Mouse (Mus musculus) natural killer cell, adult 2 months (primary cell): Measurements from ENCODE around the gene Gtpbp1.
"Not testable (repeated sequence)": the region's sequence is repeated elsewhere in the genome, so short reads cannot be mapped to it uniquely, and the experiment has no call there.

Experiments
- DNase-seq, 2 experiments: peaks; one replicate each; pipeline ENCODE4 v3.0.0; 2022; ENCODE audit warnings: low spot score in 2 of 2

Gtpbp1 gene

GRCm38 (mm10) chr15:79690426-79691022, at the start of gene Gtpbp1:
Gene Gtpbp1, plus strand, starts transcription at chr15:79690845.
- peak; percentile 94 to 96 for DNase-seq

DNA sequence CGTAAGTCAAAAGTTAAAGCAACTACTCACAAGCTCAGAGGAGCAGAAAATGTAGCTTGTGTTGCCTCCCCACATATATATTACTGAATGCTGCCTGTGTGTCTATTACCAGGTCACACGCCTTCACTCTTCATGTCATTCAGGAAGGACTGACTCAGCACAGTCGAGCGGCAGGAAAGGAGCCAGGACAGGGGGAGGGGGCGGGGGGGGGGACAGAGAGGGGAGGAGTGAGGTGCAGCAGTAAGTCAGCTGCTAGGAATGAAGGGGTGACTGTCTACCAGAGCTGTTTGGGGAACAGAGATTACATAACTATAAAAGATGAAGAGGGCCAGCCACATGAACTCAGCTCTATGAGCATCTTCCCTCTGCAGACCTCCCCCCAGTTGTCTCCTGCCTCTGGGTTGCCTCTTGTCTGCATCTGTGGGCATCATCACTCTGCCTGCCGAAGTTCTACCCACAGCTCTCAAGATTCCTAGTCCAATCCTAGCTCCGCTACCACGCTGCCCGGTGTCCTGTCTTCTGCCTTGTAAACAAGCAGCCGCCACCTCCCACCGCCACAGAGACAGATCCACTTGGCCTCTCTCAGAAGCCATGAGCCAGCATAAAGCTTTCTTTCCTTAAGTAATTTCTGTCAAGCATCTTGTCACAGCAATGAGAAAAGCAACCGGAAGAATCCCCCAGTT, 49.4 kb upstream of the Gtpbp1 start:
- no peak for DNase-seq

DNA sequence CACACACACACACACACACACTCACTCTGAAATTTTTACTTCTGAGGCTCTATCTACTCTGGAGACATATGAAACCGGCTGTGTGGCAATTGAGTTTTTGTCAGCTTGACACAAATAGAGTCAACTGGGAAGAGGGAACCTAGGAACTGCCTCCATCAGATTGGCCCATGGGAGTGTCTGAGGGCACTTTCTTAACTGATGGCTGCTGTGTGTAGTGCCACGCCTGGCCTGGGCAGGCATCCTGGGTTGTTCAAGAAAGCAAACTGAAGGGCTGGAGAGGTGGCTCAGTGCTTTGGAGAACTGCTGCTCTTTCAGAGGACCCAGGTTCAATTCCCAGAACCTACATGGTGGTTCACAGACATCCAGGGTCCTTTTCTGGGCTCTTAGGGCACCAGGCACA, 45.2 kb upstream of the Gtpbp1 start:
- DNase-seq, result no peak

- DNase-seq, result no peak
These were observed 42.5 kb upstream of the Gtpbp1 start for GRCm38 (mm10) chr15:79648130-79648529.

- peak; percentile 39 to 70 for DNase-seq
These were observed 40.1 kb upstream of the Gtpbp1 start for GRCm38 (mm10) chr15:79650569-79650968.

DNA sequence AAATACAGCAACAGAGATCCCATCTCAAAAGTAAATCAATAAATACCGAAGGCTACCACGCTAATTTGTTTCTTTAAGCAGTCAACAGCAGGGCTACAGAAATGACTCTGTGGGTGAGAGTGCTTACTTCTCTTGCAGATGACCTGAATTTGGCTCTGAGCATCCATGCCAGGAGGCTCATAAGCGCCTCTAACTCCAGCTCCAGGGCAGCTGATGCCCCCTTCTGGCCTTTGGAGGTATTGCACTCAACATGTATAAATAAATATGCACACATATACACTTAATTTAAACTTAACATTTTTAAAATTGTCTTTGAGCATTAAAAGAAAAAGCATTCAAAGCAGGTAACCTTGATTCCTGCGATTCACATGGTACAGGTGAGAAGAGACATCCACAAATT, 39.2 kb upstream of the Gtpbp1 start:
- peak in 1 of 2 experiments; percentile 34 for DNase-seq

DNA sequence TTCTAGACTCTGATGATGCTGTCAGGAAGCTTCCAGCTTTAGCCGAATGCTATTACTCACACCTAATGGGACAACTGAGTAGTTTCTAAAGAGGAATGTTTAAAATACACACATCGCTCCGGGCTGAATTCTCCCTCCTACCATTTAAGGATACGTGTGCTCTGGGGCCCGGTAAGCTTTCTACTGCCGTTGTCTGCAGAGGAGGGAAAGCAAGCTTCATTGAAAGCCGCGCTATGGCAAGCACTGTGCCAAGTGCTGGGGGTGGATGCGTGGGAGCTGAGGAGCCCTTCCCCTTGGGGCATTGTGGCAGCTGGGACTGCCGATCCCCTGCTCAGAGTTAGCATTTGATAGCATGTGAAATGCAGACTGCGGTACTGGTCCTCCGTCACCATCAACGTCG, 34.2 kb upstream of the Gtpbp1 start:
- no peak for DNase-seq

DNA sequence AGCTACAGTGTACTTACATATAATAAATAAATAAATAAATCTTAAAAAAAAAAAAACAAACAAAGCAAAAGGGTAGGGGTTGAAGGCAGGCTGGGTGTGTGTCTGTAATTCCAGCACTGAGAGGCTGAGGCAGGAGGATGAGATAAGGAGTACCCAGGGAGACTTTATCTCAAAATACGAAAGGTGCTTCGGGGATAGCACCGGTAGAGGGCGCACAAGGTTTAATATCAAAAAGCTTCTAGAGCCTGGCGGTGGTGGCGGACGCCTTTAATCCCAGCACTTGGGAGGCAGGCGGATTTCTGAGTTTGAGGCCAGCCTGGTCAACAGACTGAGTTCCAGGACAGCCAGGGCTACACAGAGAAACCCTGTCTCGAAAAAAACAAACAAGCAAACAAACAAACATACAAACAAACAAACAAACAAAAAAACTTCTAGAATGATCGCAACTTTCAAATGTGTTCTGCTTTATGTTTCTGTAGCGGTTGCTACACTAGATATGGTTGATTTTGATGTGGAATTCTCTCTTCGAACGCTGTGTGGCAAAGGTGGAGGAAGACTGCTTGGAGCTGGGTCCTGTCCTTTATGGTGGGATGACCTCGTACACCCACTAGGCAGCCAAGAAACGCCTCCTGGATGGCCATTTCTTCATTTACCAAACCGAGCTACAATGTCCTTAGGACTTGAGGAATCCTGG, 32.7 kb upstream of the Gtpbp1 start:
- DNase-seq, result peak; percentile 81 to 86

- DNase-seq, result peak; percentile 92
These were observed 31.9 kb upstream of the Gtpbp1 start, which contains the start of the genes Fam227a and Cby1 for GRCm38 (mm10) chr15:79658531-79659375. Gene Fam227a, minus strand, starts transcription at chr15:79658956. Gene Cby1, plus strand, starts transcription at chr15:79659199.

DNA sequence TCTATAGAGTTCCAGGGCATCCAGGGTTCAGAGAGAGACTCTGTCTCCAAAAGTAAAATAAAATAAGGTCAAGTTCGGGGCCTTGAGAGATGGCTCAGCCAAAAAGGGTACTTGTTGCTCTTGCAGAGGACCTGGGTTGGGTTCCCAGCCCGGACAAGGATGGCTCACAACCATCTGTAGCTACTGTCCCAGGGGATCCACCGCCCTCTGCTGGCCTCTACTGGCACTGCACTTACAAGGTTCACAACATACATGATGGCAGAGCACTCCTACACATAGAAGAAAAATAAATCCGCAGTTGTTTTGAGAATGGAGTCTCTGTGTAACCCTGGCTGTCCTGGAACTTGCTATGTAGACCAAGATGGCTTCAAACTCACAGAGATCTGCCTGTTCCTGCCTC, 28.8 kb upstream of the Gtpbp1 start:
- DNase-seq, result peak; percentile 45 to 66

- no peak for DNase-seq
These were observed 26.0 kb upstream of the Gtpbp1 start for GRCm38 (mm10) chr15:79664666-79665065.

GRCm38 (mm10) chr15:79669195-79669594, 21.4 kb upstream of the Gtpbp1 start:
- no peak for DNase-seq

- peak; percentile 85 to 89 for DNase-seq
These were observed 20.2 kb upstream of the Gtpbp1 start, which contains the start of gene Tomm22 for GRCm38 (mm10) chr15:79670249-79670971. Gene Tomm22, plus strand, starts transcription at chr15:79670861.

DNA sequence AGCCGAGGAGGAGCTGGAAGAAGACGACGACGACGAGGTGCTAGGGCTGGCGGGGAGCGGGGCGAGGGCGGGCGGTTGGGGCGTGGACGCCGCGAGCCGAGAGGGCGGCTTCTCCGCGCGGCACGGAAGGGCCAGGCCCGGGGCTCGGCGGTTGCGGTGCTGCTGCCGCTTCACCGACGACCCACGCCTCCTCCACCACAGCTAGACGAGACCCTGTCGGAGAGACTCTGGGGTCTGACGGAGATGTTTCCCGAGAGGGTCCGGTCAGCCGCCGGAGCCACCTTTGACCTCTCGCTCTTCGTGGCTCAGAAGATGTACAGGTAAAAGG, 19.7 kb upstream of the Gtpbp1 start:
- no peak for DNase-seq

DNA sequence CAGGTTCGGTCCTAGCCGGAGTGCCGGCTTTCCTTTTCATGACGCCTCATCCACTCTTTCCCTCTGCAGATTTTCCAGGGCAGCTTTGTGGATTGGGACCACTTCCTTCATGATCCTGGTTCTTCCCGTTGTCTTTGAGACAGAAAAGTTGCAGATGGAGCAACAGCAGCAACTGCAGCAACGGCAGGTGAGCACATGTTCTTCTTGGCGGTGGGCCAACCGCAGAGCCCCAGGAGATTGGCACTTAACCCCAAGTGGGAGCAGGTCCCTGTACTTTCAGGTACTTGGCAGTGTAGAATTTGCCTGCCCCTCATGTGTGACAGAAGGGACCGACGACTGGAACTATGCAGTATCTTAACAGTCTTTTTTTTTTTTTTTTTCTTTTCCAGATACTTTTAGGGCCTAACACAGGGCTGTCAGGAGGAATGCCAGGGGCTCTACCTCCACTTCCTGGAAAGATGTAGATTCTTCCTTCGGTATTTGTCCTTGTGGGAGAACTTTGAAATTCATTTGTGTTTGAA, 18.8 kb upstream of the Gtpbp1 start:
- not testable (repeated sequence) for DNase-seq

- DNase-seq, result no peak
These were observed 12.7 kb upstream of the Gtpbp1 start for GRCm38 (mm10) chr15:79677936-79678335.

GRCm38 (mm10) chr15:79681973-79682372, 8.7 kb upstream of the Gtpbp1 start:
- no peak for DNase-seq

DNA sequence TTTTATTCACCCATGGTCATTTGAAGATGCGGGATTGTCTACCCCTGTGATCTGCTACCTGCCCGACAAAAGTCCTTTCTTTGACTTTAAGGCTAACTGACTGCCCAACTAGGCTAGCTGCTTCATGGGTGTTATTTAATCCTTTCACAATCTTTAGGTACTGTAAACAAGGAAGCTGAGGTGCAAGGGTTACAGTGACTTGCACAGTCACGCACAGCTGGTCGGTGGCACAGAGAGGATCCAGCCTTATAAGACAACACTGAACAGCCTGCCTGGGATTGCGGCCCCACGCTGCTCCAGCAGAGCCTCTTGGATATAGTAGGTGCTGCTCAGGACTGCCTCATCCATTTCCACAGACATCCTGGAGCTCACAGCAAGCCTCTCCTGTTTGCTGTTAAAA, 7.5 kb upstream of the Gtpbp1 start:
- no peak for DNase-seq

DNA sequence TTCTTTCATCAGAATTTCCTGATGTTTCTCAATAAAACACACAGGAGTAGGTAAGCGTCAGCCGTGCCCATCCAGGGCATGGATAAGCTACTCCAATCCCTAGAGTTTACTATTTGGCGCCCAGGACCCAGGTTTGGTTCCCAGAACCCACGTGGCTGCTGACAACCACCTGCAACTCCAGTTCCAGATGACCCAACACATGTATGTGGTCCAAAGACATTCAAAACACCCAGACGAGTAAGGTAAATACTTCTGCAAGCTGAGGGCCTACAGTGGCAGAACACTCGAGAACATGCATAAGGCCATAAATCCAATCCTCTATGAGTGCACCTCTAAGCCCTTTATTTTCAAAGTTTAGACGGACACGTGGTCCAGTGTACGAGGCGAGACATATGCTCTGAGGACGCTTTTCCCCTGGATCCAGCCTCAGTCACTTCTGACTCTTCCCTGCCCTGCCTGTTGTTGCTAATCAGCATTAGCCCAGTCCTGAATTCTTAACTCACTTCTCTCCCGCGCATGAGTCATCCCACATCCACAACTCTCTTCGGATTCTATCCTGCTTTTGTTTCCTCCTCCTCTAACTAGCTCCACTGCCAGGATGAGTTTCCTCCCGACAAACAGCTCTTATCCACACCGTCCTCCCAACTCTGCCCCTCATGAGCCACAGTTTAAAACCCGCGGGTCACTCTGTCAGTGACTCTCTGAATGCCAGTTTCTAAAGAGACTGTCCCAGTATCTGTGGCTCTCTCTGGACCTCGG, 6.8 kb upstream of the Gtpbp1 start:
- no peak for DNase-seq

DNA sequence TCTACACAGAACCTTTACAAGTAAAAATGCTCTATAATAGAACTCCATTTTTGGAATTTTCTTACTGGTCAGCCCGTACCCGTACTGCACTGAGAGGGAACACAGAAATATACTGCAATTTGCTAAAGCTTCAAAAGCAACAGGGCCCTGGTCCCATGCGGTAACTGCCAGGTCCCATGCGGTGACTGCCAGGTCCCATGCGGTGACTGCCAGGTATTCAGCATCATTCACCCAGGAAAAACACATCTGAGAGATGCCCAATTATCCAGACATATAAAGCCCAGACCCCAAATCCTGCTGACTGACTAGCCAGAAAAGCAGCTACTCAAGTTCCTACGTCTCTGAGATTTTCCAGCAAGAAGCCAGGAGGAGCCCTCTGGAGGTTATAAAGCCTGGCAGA, 6.0 kb upstream of the Gtpbp1 start:
- DNase-seq, result no peak
